8 mouse cellular contexts compared by ENCODE assay signal in the genomic region with DNA sequence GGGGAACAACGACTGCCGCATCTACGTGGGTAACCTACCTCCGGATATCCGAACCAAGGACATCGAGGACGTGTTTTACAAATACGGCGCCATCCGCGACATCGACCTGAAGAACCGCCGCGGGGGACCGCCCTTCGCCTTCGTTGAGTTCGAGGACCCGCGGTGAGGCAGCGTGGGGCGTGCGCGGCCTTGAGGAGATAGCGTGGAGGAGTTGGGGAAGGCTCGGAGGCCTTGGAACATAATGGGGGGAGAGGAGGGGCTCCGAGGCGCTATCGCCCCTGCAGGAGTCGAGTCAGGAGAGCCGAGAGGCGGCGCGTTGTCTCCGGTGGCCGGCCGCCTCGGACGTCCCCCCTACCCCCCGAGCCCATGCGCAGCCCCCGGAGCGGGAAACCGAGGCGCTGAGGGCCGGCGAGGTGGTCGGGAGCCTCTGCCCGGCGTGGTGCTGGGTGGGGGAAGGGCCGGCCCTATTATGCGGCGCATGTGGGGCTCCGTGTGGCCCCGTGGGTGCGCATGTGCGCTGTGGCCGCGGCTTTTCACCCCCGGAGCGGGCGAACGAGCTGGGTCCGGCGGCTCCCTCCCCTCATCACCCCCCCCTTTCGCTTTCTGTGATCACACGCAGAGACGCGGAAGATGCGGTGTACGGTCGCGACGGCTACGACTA. TPM values are rescaled to one million over a fixed set of nuclear protein-coding genes. Genes with fewer than 3 reads are reported as not detected.
DNase-seq lines count a peak whose midpoint lies in the region; ATAC-seq and TF ChIP-seq lines count a peak whose summit lies in the region.

No protein-coding gene starts in this region.

- H3K36me3 ChIP-seq in heart, postnatal 0 days (replicated peaks; ENCODE audit: control insufficient read depth, insufficient read depth, low read length) = peaks cover 22% of the 10 kb centered on the region
- H3K36me3 ChIP-seq in liver, embryonic 16.5 days (ENCODE audit: control insufficient read depth, insufficient read depth) = peaks cover 23% of the 10 kb centered on the region
- H3K36me3 ChIP-seq in neural tube, embryonic 11.5 days (ENCODE audit: control insufficient read depth, insufficient read depth, low read length) = peaks cover 6% of the 10 kb centered on the region
- H3K36me3 ChIP-seq in stomach, postnatal 0 days (ENCODE audit: control insufficient read depth, insufficient read depth, low read length) = peaks cover 7% of the 10 kb centered on the region; the same call in 1 of the 2 replicates

- H3K9me3 ChIP-seq in heart, postnatal 0 days (replicated peaks; ENCODE audit: control insufficient read depth, low read length) = no peaks in the 10 kb centered on the region
- H3K9me3 ChIP-seq in liver, embryonic 16.5 days (replicated peaks; ENCODE audit: control insufficient read depth, low read length) = no peaks in the 10 kb centered on the region
- no peaks in the 10 kb centered on the region for H3K9me3 ChIP-seq in neural tube, embryonic 11.5 days (ENCODE audit: control insufficient read depth, low read length)
- H3K9me3 ChIP-seq in stomach, postnatal 0 days (ENCODE audit: control insufficient read depth, low read length) = no peaks in the 10 kb centered on the region

- H3K4me1 ChIP-seq in heart, postnatal 0 days (ENCODE audit: control insufficient read depth, insufficient read depth) = peaks cover 22% of the 10 kb centered on the region
- H3K4me1 ChIP-seq in liver, embryonic 16.5 days (ENCODE audit: control insufficient read depth, low read depth, low read length) = peaks cover 24% of the 10 kb centered on the region
- peaks cover 25% of the 10 kb centered on the region for H3K4me1 ChIP-seq in neural tube, embryonic 11.5 days (ENCODE audit: control insufficient read depth, insufficient read depth, low read length)
- H3K4me1 ChIP-seq in stomach, postnatal 0 days (replicated peaks; ENCODE audit: control insufficient read depth, insufficient read depth) = no peaks in the 10 kb centered on the region

- no peaks in the 10 kb centered on the region for H3K27me3 ChIP-seq in heart, postnatal 0 days (ENCODE audit: control insufficient read depth, insufficient read depth, low read length)
- no peaks in the 10 kb centered on the region for H3K27me3 ChIP-seq in liver, embryonic 16.5 days (ENCODE audit: control insufficient read depth, insufficient read depth, low read depth, low read length)
- no peaks in the 10 kb centered on the region for H3K27me3 ChIP-seq in neural tube, embryonic 11.5 days (ENCODE audit: control insufficient read depth, insufficient read depth, low read length)
- H3K27me3 ChIP-seq in stomach, postnatal 0 days (ENCODE audit: control insufficient read depth, insufficient read depth, low read length) = no peaks in the 10 kb centered on the region

- no peak for TF ChIP-seq CTCF in heart, postnatal 0 days (IDR thresholded peaks at IDR 0.05; ENCODE audit: low read depth)
- TF ChIP-seq CTCF in stomach, postnatal 0 days (IDR thresholded peaks at IDR 0.05; ENCODE audit: low read depth) = no peak

- H3K9ac ChIP-seq in heart, postnatal 0 days (replicated peaks; ENCODE audit: low read depth, low read length) = peak overlapping the region; percentile 91
- peak overlapping the region; percentile 100 for H3K9ac ChIP-seq in liver, embryonic 16.5 days (ENCODE audit: low read depth, low read length)
- H3K9ac ChIP-seq in neural tube, embryonic 11.5 days (ENCODE audit: low read length) = peak overlapping the region; percentile 89
- H3K9ac ChIP-seq in stomach, postnatal 0 days (ENCODE audit: low read length) = peak overlapping the region; percentile 99

- ATAC-seq in erythroblast, adult 5-6 weeks (replicated peaks; ENCODE audit: low FRiP score, poor library complexity, severe bottlenecking) = peak; percentile 23
- ATAC-seq in heart, postnatal 0 days (ENCODE audit: insufficient read depth, low read depth) = peak; percentile 66
- ATAC-seq in liver, embryonic 16.5 days (ENCODE audit: low read depth) = peak; percentile 32
- peak; percentile 82 for ATAC-seq in neural tube, embryonic 11.5 days (ENCODE audit: insufficient read depth, low FRiP score, low TSS enrichment)
- peak; percentile 75 for ATAC-seq in stomach, postnatal 0 days (ENCODE audit: low FRiP score, low TSS enrichment)

- DNase-seq in CD4-positive, CD25-positive, alpha-beta regulatory T cell, adult 2 months (ENCODE audit: low read depth, low spot score) = peak; percentile 75
- peak; percentile 79 for DNase-seq in brain, adult 2 months (ENCODE audit: low read depth, low spot score)
- DNase-seq in heart, postnatal 0 days (ENCODE audit: low spot score) = peak; percentile 47
- peak; percentile 74 to 85 for DNase-seq in kidney, postnatal 36 days
- peak; percentile 76 for DNase-seq in neural tube, embryonic 11.5 days (ENCODE audit: low spot score)
- peak; percentile 81 for DNase-seq in stomach, postnatal 0 days (ENCODE audit: low spot score)

- peak overlapping the region; percentile 72 for H3K4me3 ChIP-seq in heart, postnatal 0 days (ENCODE audit: low read depth, low read length)
- H3K4me3 ChIP-seq in liver, embryonic 16.5 days (ENCODE audit: low read depth, low read length) = peak overlapping the region; percentile 100
- H3K4me3 ChIP-seq in neural tube, embryonic 11.5 days (ENCODE audit: low read depth, low read length) = peak overlapping the region; percentile 69
- peak overlapping the region; percentile 98 for H3K4me3 ChIP-seq in stomach, postnatal 0 days (ENCODE audit: low read depth, low read length)

- peak overlapping the region; percentile 82 for H3K4me2 ChIP-seq in heart, postnatal 0 days (ENCODE audit: low read depth, low read length)
- peak overlapping the region; percentile 73 for H3K4me2 ChIP-seq in liver, embryonic 16.5 days (ENCODE audit: low read depth, low read length)
- H3K4me2 ChIP-seq in neural tube, embryonic 11.5 days (ENCODE audit: low read depth) = peak overlapping the region; percentile 86
- peak overlapping the region; percentile 61 for H3K4me2 ChIP-seq in stomach, postnatal 0 days (replicated peaks; ENCODE audit: low read depth)

- TF ChIP-seq EP300 in heart, postnatal 0 days (IDR thresholded peaks at IDR 0.05; ENCODE audit: low read depth) = no peak
- no peak for TF ChIP-seq EP300 in stomach, postnatal 0 days (optimal IDR thresholded peaks at IDR 0.05)

- under 1% methylated on average over 72 of the region's 76 CpGs for WGBS in heart, postnatal 0 days
- WGBS in liver, embryonic 16.5 days (ENCODE audit: insufficient replicate concordance) = under 1% methylated on average over 72 of the region's 76 CpGs
- under 1% methylated on average over 73 of the region's 76 CpGs for WGBS in neural tube, embryonic 11.5 days
- under 1% methylated on average over 64 of the region's 76 CpGs for WGBS in stomach, postnatal 0 days

- H3K27ac ChIP-seq in heart, postnatal 0 days (ENCODE audit: low read depth) = peak overlapping the region; percentile 96
- peak overlapping the region; percentile 99 for H3K27ac ChIP-seq in liver, embryonic 16.5 days (ENCODE audit: low read length)
- peak overlapping the region; percentile 99 for H3K27ac ChIP-seq in neural tube, embryonic 11.5 days (ENCODE audit: low read depth, low read length)
- H3K27ac ChIP-seq in stomach, postnatal 0 days (replicated peaks) = peak overlapping the region; percentile 100

RNA-seq across cellular contexts. Expression of a gene that starts 0.8 kb away (rescaled TPM):
- 216 and 317 TPM in 2 replicates for total RNA-seq in erythroblast, adult 5-6 weeks (2015; ENCODE audit: low replicate concordance)
- total RNA-seq in erythroblast, adult 5-6 weeks (2017; ENCODE audit: low replicate concordance) = 505 and 650 TPM in 2 replicates
- total RNA-seq in heart, postnatal 0 days (2014; rRNA removed; ENCODE audit: low replicate concordance) = 195 and 223 TPM in 2 replicates
- 82.2 and 83.5 TPM in 2 replicates for polyA plus RNA-seq in heart, postnatal 0 days (2015; fragmentation: Nextera tagmentation; extraction: Ambion mirVana)
- 101 and 102 TPM in 2 replicates for polyA plus RNA-seq in liver, embryonic 16.5 days (2015; fragmentation: Nextera tagmentation; extraction: Ambion mirVana)
- 488 and 497 TPM in 2 replicates for polyA plus RNA-seq in neural tube, embryonic 11.5 days (2014; fragmentation: Nextera tagmentation; extraction: Ambion mirVana)
- 88.1 and 97.5 TPM in 2 replicates for polyA plus RNA-seq in stomach, postnatal 0 days (2015; fragmentation: Nextera tagmentation; extraction: Ambion mirVana)

RNA-seq across cellular contexts. Expression of a gene that starts 20.1 kb away (rescaled TPM):
- total RNA-seq in erythroblast, adult 5-6 weeks (2015; ENCODE audit: low replicate concordance) = 15.8 and 23.4 TPM in 2 replicates
- total RNA-seq in erythroblast, adult 5-6 weeks (2017; ENCODE audit: low replicate concordance) = 7.9 and 11.7 TPM in 2 replicates
- 31.9 and 35.5 TPM in 2 replicates for total RNA-seq in heart, postnatal 0 days (2014; rRNA removed; ENCODE audit: low replicate concordance)
- polyA plus RNA-seq in heart, postnatal 0 days (2015; fragmentation: Nextera tagmentation; extraction: Ambion mirVana) = 17.6 and 18.2 TPM in 2 replicates
- polyA plus RNA-seq in liver, embryonic 16.5 days (2015; fragmentation: Nextera tagmentation; extraction: Ambion mirVana) = 7.3 and 7.7 TPM in 2 replicates
- 76.2 and 78.4 TPM in 2 replicates for polyA plus RNA-seq in neural tube, embryonic 11.5 days (2014; fragmentation: Nextera tagmentation; extraction: Ambion mirVana)
- 15.9 and 18.1 TPM in 2 replicates for polyA plus RNA-seq in stomach, postnatal 0 days (2015; fragmentation: Nextera tagmentation; extraction: Ambion mirVana)

RNA-seq across cellular contexts. Expression of a gene that starts 49.9 kb away (rescaled TPM):
- 2.7 TPM in 1 of 2 replicates, not detected in the other for total RNA-seq in erythroblast, adult 5-6 weeks (2015; ENCODE audit: low replicate concordance)
- total RNA-seq in erythroblast, adult 5-6 weeks (2017; ENCODE audit: low replicate concordance) = 0.98 TPM in 1 of 2 replicates, not detected in the other
- 15.1 and 19.2 TPM in 2 replicates for total RNA-seq in heart, postnatal 0 days (2014; rRNA removed; ENCODE audit: low replicate concordance)
- 17.0 and 17.5 TPM in 2 replicates for polyA plus RNA-seq in heart, postnatal 0 days (2015; fragmentation: Nextera tagmentation; extraction: Ambion mirVana)
- 0.33 and 0.57 TPM in 2 replicates for polyA plus RNA-seq in liver, embryonic 16.5 days (2015; fragmentation: Nextera tagmentation; extraction: Ambion mirVana)
- polyA plus RNA-seq in neural tube, embryonic 11.5 days (2014; fragmentation: Nextera tagmentation; extraction: Ambion mirVana) = 18.2 and 21.3 TPM in 2 replicates
- polyA plus RNA-seq in stomach, postnatal 0 days (2015; fragmentation: Nextera tagmentation; extraction: Ambion mirVana) = 12.8 and 13.7 TPM in 2 replicates

Comparison
In these comparisons a context has a peak if more than half of its experiments do, and no peak if none do; other contexts are left out.
1. Peak in every context shown above with its lines: DNase-seq, ATAC-seq, H3K4me3 ChIP-seq and H3K27ac ChIP-seq.
2. ATAC-seq: peak in every context shown above with its lines; median percentile 82 in neural tube, embryonic 11.5 days; 75 in stomach, postnatal 0 days; 66 in heart, postnatal 0 days; 32 in liver, embryonic 16.5 days; 23 in erythroblast, adult 5-6 weeks.